17 mouse cellular contexts compared by ENCODE assay signal in the genomic region with DNA sequence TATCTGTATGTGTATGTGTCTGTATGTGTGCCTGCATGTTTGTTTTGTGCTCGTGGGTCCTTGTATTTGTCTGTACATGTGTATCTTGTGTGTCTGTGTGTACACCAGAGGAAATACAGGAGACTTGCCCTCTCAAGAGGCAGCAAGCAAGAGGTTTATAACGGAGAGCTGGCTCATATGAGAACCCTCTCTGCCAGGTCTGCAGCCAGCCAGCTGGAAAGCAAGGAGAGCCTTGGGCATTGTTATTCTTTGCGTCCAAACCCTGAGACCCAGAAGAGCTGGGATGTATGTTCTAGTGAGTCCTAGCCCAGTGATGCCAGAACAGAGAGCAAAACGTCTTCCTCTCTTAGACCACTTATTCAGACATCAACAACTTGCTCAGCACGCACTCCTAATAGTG.
A peak's percentile ranks its signal among the peaks of the same experiment; 100 is the strongest.
DNase-seq lines count a peak whose midpoint lies in the region; ATAC-seq lines count a peak whose summit lies in the region.
"Had no signal": no experiment of that assay in that cellular context is flagged by ENCODE, and none has a peak within 500 bp of the region (broad histone marks: within the 10 kb centered on the region; RNA-seq: fewer than 3 reads in every experiment).

No protein-coding gene starts in this region.

- no peak overlapping the region for H3K4me2 ChIP-seq in forebrain, embryonic 15.5 days (replicated peaks)
- H3K4me2 ChIP-seq: embryonic facial prominence, embryonic 13.5 days; embryonic facial prominence, embryonic 15.5 days; forebrain, embryonic 13.5 days had no signal

- no peak overlapping the region for H3K27ac ChIP-seq in forebrain, embryonic 10.5 days
- no peak overlapping the region for H3K27ac ChIP-seq in forebrain, embryonic 15.5 days (replicated peaks)
- H3K27ac ChIP-seq: embryonic facial prominence, embryonic 13.5 days; embryonic facial prominence, embryonic 15.5 days; forebrain, embryonic 13.5 days had no signal

- no peak overlapping the region for H3K4me3 ChIP-seq in forebrain, embryonic 10.5 days
- H3K4me3 ChIP-seq in forebrain, embryonic 15.5 days = no peak overlapping the region
- H3K4me3 ChIP-seq: embryonic facial prominence, embryonic 13.5 days; embryonic facial prominence, embryonic 15.5 days; forebrain, embryonic 13.5 days had no signal

- 88% methylated on average over 5 of the region's 5 CpGs for WGBS in forebrain, embryonic 10.5 days
- 58% methylated on average over 5 of the region's 5 CpGs for whole genome bisulfite sequencing in forebrain, embryonic 15.5 days

- peak; percentile 50 to 66 for DNase-seq in cerebellum, postnatal 14 days
- no peak for DNase-seq in cerebellum, postnatal 4 days (ENCODE audit: low spot score in 2 of 2)
- DNase-seq in forebrain, embryonic 10.5 days (ENCODE audit: extremely low spot score, low spot score) = peak; percentile 7
- peak; percentile 72 for DNase-seq in heart, adult 11 months
- DNase-seq in heart, adult 18-20 months = no peak
- no peak for DNase-seq in lung, postnatal 4 days
- DNase-seq: adrenal gland, adult 2 months; adrenal gland, postnatal 10 days; adrenal gland, postnatal 25 days; cerebellum, adult 11 months; cerebellum, adult 9-11 months; embryo, embryonic 11 days had no signal

- H3K36me3 ChIP-seq in forebrain, embryonic 10.5 days (replicated peaks) = no peaks in the 10 kb centered on the region
- H3K36me3 ChIP-seq in forebrain, embryonic 15.5 days = no peaks in the 10 kb centered on the region
- H3K36me3 ChIP-seq: embryonic facial prominence, embryonic 13.5 days; embryonic facial prominence, embryonic 15.5 days had no signal

- no peak for ATAC-seq in forebrain, embryonic 15.5 days (replicated peaks)
- ATAC-seq: forebrain, embryonic 13.5 days; forebrain, embryonic 16.5 days had no signal

- no peaks in the 10 kb centered on the region for H3K27me3 ChIP-seq in forebrain, embryonic 10.5 days (ENCODE audit: poor library complexity, severe bottlenecking)
- no peaks in the 10 kb centered on the region for H3K27me3 ChIP-seq in forebrain, embryonic 15.5 days
- H3K27me3 ChIP-seq: embryonic facial prominence, embryonic 13.5 days; embryonic facial prominence, embryonic 15.5 days; forebrain, embryonic 13.5 days had no signal

- H3K9ac ChIP-seq in forebrain, embryonic 15.5 days (replicated peaks) = no peak overlapping the region
- H3K9ac ChIP-seq: embryonic facial prominence, embryonic 13.5 days; embryonic facial prominence, embryonic 15.5 days; forebrain, embryonic 13.5 days had no signal

- H3K9me3 ChIP-seq in forebrain, embryonic 10.5 days = no peaks in the 10 kb centered on the region
- no peaks in the 10 kb centered on the region for H3K9me3 ChIP-seq in forebrain, embryonic 15.5 days
- H3K9me3 ChIP-seq: embryonic facial prominence, embryonic 13.5 days; embryonic facial prominence, embryonic 15.5 days; forebrain, embryonic 13.5 days had no signal

- no peaks in the 10 kb centered on the region for H3K4me1 ChIP-seq in forebrain, embryonic 10.5 days
- peaks cover 7% of the 10 kb centered on the region; the same call in 1 of the 2 replicates for H3K4me1 ChIP-seq in forebrain, embryonic 15.5 days
- H3K4me1 ChIP-seq: embryonic facial prominence, embryonic 13.5 days; embryonic facial prominence, embryonic 15.5 days had no signal

Comparison
In these comparisons a context has a peak if more than half of its experiments do, and no peak if none do; other contexts are left out.
1. DNase-seq: peak in cerebellum, postnatal 14 days (2 of 2), forebrain, embryonic 10.5 days (single experiment) and heart, adult 11 months (single experiment); none in cerebellum, postnatal 4 days (0 of 2), heart, adult 18-20 months (0 of 2) and lung, postnatal 4 days (0 of 2).